18 mouse cellular contexts compared by ENCODE assay signal in the genomic region with DNA sequence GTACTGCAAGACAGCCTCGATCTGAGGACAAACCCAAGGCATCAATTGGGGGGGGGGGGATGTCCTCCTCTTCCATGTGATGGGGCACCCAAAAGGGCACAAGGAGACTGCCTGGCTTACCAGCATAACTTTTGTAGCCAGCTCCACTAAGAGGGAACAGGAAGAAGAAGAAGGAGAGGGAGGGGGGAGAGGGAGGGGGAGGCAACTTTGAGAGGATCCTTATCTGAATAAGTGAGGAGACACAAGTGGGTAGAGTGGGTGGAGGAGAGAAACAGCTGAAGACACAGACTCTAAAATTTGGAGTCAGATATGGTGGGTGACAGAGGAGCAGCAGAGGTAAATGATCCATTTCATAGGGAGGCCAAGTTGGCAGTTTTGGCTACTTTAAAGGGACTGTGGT. TPM values are rescaled to one million over a fixed set of nuclear protein-coding genes. Genes with fewer than 3 reads are reported as not detected.
DNase-seq lines count a peak whose midpoint lies in the region; ATAC-seq and TF ChIP-seq lines count a peak whose summit lies in the region.
"Had no signal": no experiment of that assay in that cellular context is flagged by ENCODE, and none has a peak within 500 bp of the region (broad histone marks: within the 10 kb centered on the region; RNA-seq: fewer than 3 reads in every experiment).

No protein-coding gene starts in this region.

- DNase-seq in gastrocnemius, adult 2 months, result no peak
- no peak for DNase-seq in gastrocnemius, postnatal 25 days
- peak; percentile 76 for DNase-seq in MEL (ENCODE audit: low read depth, low spot score)
- no peak for DNase-seq in adrenal gland, postnatal 10 days
- no peak for DNase-seq in embryo, embryonic 10.5 days (ENCODE audit: low spot score)
- DNase-seq: adrenal gland, adult 8-10 months; cerebellum, adult 18-20 months; cerebellum, adult 9-11 months; cerebellum, postnatal 36 days; embryo, embryonic 11 days had no signal

- WGBS in liver, embryonic 15.5 days (ENCODE audit: insufficient replicate concordance), result 41% methylated on average over 1 of the region's 1 CpGs

- peaks cover 19 to 46% of the 10 kb centered on the region in 2 experiments for H3K4me1 ChIP-seq in MEL (ENCODE audit: control insufficient read depth in 1 of 2, insufficient read depth in 2 of 2, low read length in 2 of 2)
- H3K4me1 ChIP-seq in liver, embryonic 15.5 days (replicated peaks), result peaks cover 7% of the 10 kb centered on the region; the same call in 1 of the 2 replicates
- H3K4me1 ChIP-seq: embryonic facial prominence, embryonic 13.5 days; forebrain, embryonic 13.5 days; hindbrain, embryonic 15.5 days had no signal

- H3K4me3 ChIP-seq in gastrocnemius, adult 2 months, result no peak overlapping the region
- 0 out of 4 replicates have a peak overlapping the region, but pooled peaks of 1 of the 2 experiments have one; percentile 16 for H3K4me3 ChIP-seq in MEL (ENCODE audit: control insufficient read depth in 1 of 2, insufficient read depth in 1 of 2, low read depth in 2 of 2, low read length in 2 of 2)
- no peak overlapping the region for H3K4me3 ChIP-seq in liver, embryonic 15.5 days (replicated peaks)
- H3K4me3 ChIP-seq: embryonic facial prominence, embryonic 13.5 days; forebrain, embryonic 13.5 days; heart, embryonic 12.5 days; hindbrain, embryonic 15.5 days had no signal

- TF ChIP-seq EP300 in MEL (IDR thresholded peaks at IDR 0.05; ENCODE audit: low read depth in 1 of 2, low read length in 2 of 2), result peak; percentile 31 to 57; a peak in 2 of 4 replicates

- no peak for TF ChIP-seq CTCF in gastrocnemius, adult 2 months (IDR thresholded peaks at IDR 0.05)
- TF ChIP-seq CTCF in MEL (IDR thresholded peaks at IDR 0.05 in 2 of 3, conservative IDR thresholded peaks at IDR 0.05 in 1 of 3; ENCODE audit: control insufficient read depth in 1 of 3, insufficient read depth in 1 of 3, low read depth in 2 of 3, low read length in 3 of 3, poor library complexity in 1 of 3, severe bottlenecking in 1 of 3), result no peak

- no peak for TF ChIP-seq RAD21 in MEL (IDR thresholded peaks at IDR 0.05; ENCODE audit: low read depth, low read length)

- TF ChIP-seq POLR2A in MEL (IDR thresholded peaks at IDR 0.05; ENCODE audit: control insufficient read depth in 1 of 2, insufficient read depth in 1 of 2, low read depth in 1 of 2, low read length in 2 of 2, poor library complexity in 1 of 2), result no peak; a peak in 1 of 4 replicates

- peaks cover 0 to 36% of the 10 kb centered on the region in 2 experiments; a peak in 2 of 4 replicates for H3K36me3 ChIP-seq in MEL (ENCODE audit: control insufficient read depth in 1 of 2, insufficient read depth in 2 of 2, low read length in 2 of 2)
- H3K36me3 ChIP-seq in liver, embryonic 15.5 days (replicated peaks), result no peaks in the 10 kb centered on the region
- H3K36me3 ChIP-seq: embryonic facial prominence, embryonic 13.5 days; heart, embryonic 12.5 days; hindbrain, embryonic 15.5 days had no signal

- intact Hi-C loops in gastrocnemius, adult 2 months (cut with DNase I), result no loop called here

- no peaks in the 10 kb centered on the region for H3K79me2 ChIP-seq in MEL (ENCODE audit: control insufficient read depth, insufficient read depth, low read length, poor library complexity)

- peak overlapping the region; percentile 97 for H3K27ac ChIP-seq in gastrocnemius, adult 2 months
- peak overlapping the region; percentile 32 for H3K27ac ChIP-seq in MEL (ENCODE audit: control insufficient read depth, low read depth, low read length)
- no peak overlapping the region for H3K27ac ChIP-seq in liver, embryonic 15.5 days (replicated peaks)
- H3K27ac ChIP-seq: embryonic facial prominence, embryonic 13.5 days; forebrain, embryonic 13.5 days; hindbrain, embryonic 15.5 days had no signal

- H3K4me2 ChIP-seq in liver, embryonic 15.5 days, result no peak overlapping the region
- H3K4me2 ChIP-seq: embryonic facial prominence, embryonic 13.5 days; forebrain, embryonic 13.5 days; heart, embryonic 12.5 days; hindbrain, embryonic 15.5 days had no signal

- peak overlapping the region; percentile 35 for H3K9ac ChIP-seq in MEL (ENCODE audit: control insufficient read depth, low read depth, low read length, poor library complexity, severe bottlenecking)
- no peak overlapping the region for H3K9ac ChIP-seq in liver, embryonic 15.5 days
- H3K9ac ChIP-seq: embryonic facial prominence, embryonic 13.5 days; forebrain, embryonic 13.5 days; heart, embryonic 12.5 days; hindbrain, embryonic 15.5 days had no signal

- H3K27me3 ChIP-seq in MEL (ENCODE audit: control insufficient read depth in 1 of 2, insufficient read depth in 2 of 2, low read length in 2 of 2), result no peaks in the 10 kb centered on the region
- no peaks in the 10 kb centered on the region for H3K27me3 ChIP-seq in liver, embryonic 15.5 days
- H3K27me3 ChIP-seq: embryonic facial prominence, embryonic 13.5 days; heart, embryonic 12.5 days; hindbrain, embryonic 15.5 days had no signal

- ATAC-seq in common myeloid progenitor, adult 5-6 weeks (replicated peaks; ENCODE audit: low read depth, poor library complexity, severe bottlenecking), result peak; percentile 65
- ATAC-seq in liver, embryonic 15.5 days (ENCODE audit: insufficient read depth), result peak; percentile 34; the same call in 1 of the 2 replicates
- ATAC-seq in cerebellum, adult (ENCODE audit: insufficient number of reproducible peaks, low FRiP score, low TSS enrichment), result no peak
- ATAC-seq: forebrain, embryonic 13.5 days; intestine, embryonic 16.5 days had no signal

- no peaks in the 10 kb centered on the region for H3K9me3 ChIP-seq in MEL (replicated peaks; ENCODE audit: insufficient read depth, low read length)
- no peaks in the 10 kb centered on the region for H3K9me3 ChIP-seq in liver, embryonic 15.5 days (replicated peaks)
- H3K9me3 ChIP-seq: embryonic facial prominence, embryonic 13.5 days; forebrain, embryonic 13.5 days; heart, embryonic 12.5 days; hindbrain, embryonic 15.5 days had no signal

TF ChIP-seq in MEL, 35 proteins besides CTCF, POLR2A, EP300 and RAD21:
- TF ChIP-seq MXI1 (IDR thresholded peaks at IDR 0.05; ENCODE audit: low read depth, low read length), result no peak; the same call in 1 of the 2 replicates
- TF ChIP-seq SIN3A (IDR thresholded peaks at IDR 0.05; ENCODE audit: low read length), result peak; percentile 29; the same call in 1 of the 2 replicates
- TF ChIP-seq GATA1 (IDR thresholded peaks at IDR 0.05; ENCODE audit: low read depth, low read length), result peak; percentile 66; the same call in 1 of the 2 replicates
- TF ChIP-seq SMC3 (IDR thresholded peaks at IDR 0.05; ENCODE audit: low read depth, low read length), result no peak
- TF ChIP-seq ETS1 (IDR thresholded peaks at IDR 0.05; ENCODE audit: low read depth, low read length), result peak; percentile 80
- TF ChIP-seq GABPA (IDR thresholded peaks at IDR 0.05; ENCODE audit: low read depth, low read length), result no peak
- TF ChIP-seq MAZ (IDR thresholded peaks at IDR 0.05; ENCODE audit: low read depth, low read length), result peak; percentile 99
- no peak for TF ChIP-seq TAL1 (IDR thresholded peaks at IDR 0.05; ENCODE audit: low read length)
- 0 out of 2 replicates have a peak, but pooled peaks have one; percentile 30 for TF ChIP-seq MYC (IDR thresholded peaks at IDR 0.05; ENCODE audit: low read depth, low read length)
- peak; percentile 63 for TF ChIP-seq ELF1 (IDR thresholded peaks at IDR 0.05; ENCODE audit: low read depth, low read length)

RNA-seq across cellular contexts. Expression of a gene that starts 12.0 kb away (rescaled TPM):
- total RNA-seq in gastrocnemius, adult 2 months (2021), result 10 to 100 TPM; 28.6 to 33.8 TPM
- 10 to 100 TPM; 25.8 to 26.5 TPM for total RNA-seq in gastrocnemius, postnatal 25 days (2021)
- 124 and 134 TPM in 2 replicates for total RNA-seq in MEL (2012; rRNA removed)
- polyA plus RNA-seq in MEL (2012; ENCODE audit: insufficient read depth in 1 of 2, insufficient read length in 2 of 2, low read depth in 1 of 2, low replicate concordance in 2 of 2, missing spikeins in 1 of 2), result 100 to 1,000 TPM; 117 to 129 TPM
- 188 and 223 TPM in 2 replicates for total RNA-seq in common myeloid progenitor, adult 5-6 weeks (2017)
- polyA plus RNA-seq in liver, embryonic 15.5 days (2015; fragmentation: Nextera tagmentation; extraction: Ambion mirVana), result 83.9 and 90.7 TPM in 2 replicates
- 10 to 100 TPM; 60.1 to 72.7 TPM for total RNA-seq in adrenal gland, postnatal 10 days (2021)

RNA-seq across cellular contexts. Expression of a gene that starts 16.3 kb away (rescaled TPM):
- total RNA-seq in gastrocnemius, adult 2 months (2021), result 100 to 1,000 TPM; 515 to 576 TPM
- total RNA-seq in gastrocnemius, postnatal 25 days (2021), result 100 to 1,000 TPM; 422 to 535 TPM
- 3.5 and 5.3 TPM in 2 replicates for total RNA-seq in MEL (2012; rRNA removed)
- 10 to 100 TPM in 1 of 2 experiments, not detected in 1; 21.5 TPM for polyA plus RNA-seq in MEL (2012; ENCODE audit: insufficient read depth in 1 of 2, insufficient read length in 2 of 2, low read depth in 1 of 2, low replicate concordance in 2 of 2, missing spikeins in 1 of 2)
- total RNA-seq in common myeloid progenitor, adult 5-6 weeks (2017), result 2.4 and 3.6 TPM in 2 replicates
- 2.6 and 3.0 TPM in 2 replicates for polyA plus RNA-seq in liver, embryonic 15.5 days (2015; fragmentation: Nextera tagmentation; extraction: Ambion mirVana)
- 10 to 100 TPM; 27.5 to 58.4 TPM for total RNA-seq in adrenal gland, postnatal 10 days (2021)

RNA-seq across cellular contexts. Expression of a gene that starts 40.8 kb away (rescaled TPM):
- total RNA-seq in gastrocnemius, adult 2 months (2021), result 10 to 100 TPM; 36.0 to 36.6 TPM
- 10 to 100 TPM; 25.4 to 25.6 TPM for total RNA-seq in gastrocnemius, postnatal 25 days (2021)
- 19.5 and 21.9 TPM in 2 replicates for total RNA-seq in MEL (2012; rRNA removed)
- polyA plus RNA-seq in MEL (2012; ENCODE audit: insufficient read depth in 1 of 2, insufficient read length in 2 of 2, low read depth in 1 of 2, low replicate concordance in 2 of 2, missing spikeins in 1 of 2), result 10 to 100 TPM in 1 of 2 experiments, not detected in 1; 28.6 TPM
- 70.1 and 77.5 TPM in 2 replicates for total RNA-seq in common myeloid progenitor, adult 5-6 weeks (2017)
- polyA plus RNA-seq in liver, embryonic 15.5 days (2015; fragmentation: Nextera tagmentation; extraction: Ambion mirVana), result 18.8 and 24.1 TPM in 2 replicates
- 10 to 100 TPM; 32.6 to 35.1 TPM for total RNA-seq in adrenal gland, postnatal 10 days (2021)

Comparison
In these comparisons a context has a peak if more than half of its experiments do, and no peak if none do; other contexts are left out.
1. RNA of a gene that starts 16.3 kb away (total RNA-seq): 515 to 576 TPM in gastrocnemius, adult 2 months and 422 to 535 TPM in gastrocnemius, postnatal 25 days; 27.5 to 58.4 TPM in adrenal gland, postnatal 10 days, 2.4 to 3.6 TPM in common myeloid progenitor, adult 5-6 weeks and 3.5 to 5.3 TPM in MEL; every median in the first group is over 4 times any median in the second.